Mouse (Mus musculus) kidney, embryonic 16.5 days (tissue): ENCODE measurements around the gene St5. TPM values are rescaled to one million over a fixed set of nuclear protein-coding genes. Genes with fewer than 3 reads are reported as not detected.

Experiments used
- ATAC-seq: fragments of 200-750 bp; cut with Nextera tagmentation; 2 replicates; pipeline ENCODE4 v1.8.0; 2017; ENCODE audit warnings: moderate TSS enrichment; ENCODE audit not compliant: low FRiP score, low TSS enrichment
- H3K27ac ChIP-seq: fragments of 300-500 bp; sonication (generic); 2 replicates; pipeline ENCODE4 v1.5.1; 2014; ENCODE audit warnings: low read length
- H3K27me3 ChIP-seq: fragments of 300-500 bp; sonication (generic); 2 replicates; pipeline ENCODE4 v1.6.1; 2014; ENCODE audit warnings: low read length, control low read depth, mixed read lengths; ENCODE audit not compliant: insufficient read depth
- H3K36me3 ChIP-seq: fragments of 300-500 bp; sonication (generic); 2 replicates; pipeline ENCODE4 v1.6.1; 2014; ENCODE audit warnings: low read length, control low read depth, mixed read lengths; ENCODE audit not compliant: insufficient read depth
- H3K4me1 ChIP-seq: fragments of 300-500 bp; sonication (generic); 2 replicates; pipeline ENCODE4 v1.6.1; 2014; ENCODE audit warnings: low read length, control low read depth, mixed read lengths; ENCODE audit not compliant: insufficient read depth
- H3K4me2 ChIP-seq: fragments of 300-500 bp; sonication (generic); replicated peaks from 2 replicates; pipeline ENCODE4 v1.6.1; 2014; ENCODE audit warnings: low read depth, low read length
- H3K4me3 ChIP-seq: fragments of 300-500 bp; sonication (generic); 2 replicates; pipeline ENCODE4 v1.5.1; 2014; ENCODE audit warnings: mild to moderate bottlenecking, low read length
- H3K9ac ChIP-seq: fragments of 300-500 bp; sonication (generic); replicated peaks from 2 replicates; pipeline ENCODE4 v1.6.1; 2014; ENCODE audit warnings: low read length
- H3K9me3 ChIP-seq: fragments of 300-500 bp; sonication (generic); 2 replicates; pipeline ENCODE4 v1.6.1; 2016; ENCODE audit warnings: low read length, control low read depth
- WGBS: fragments of 180-500 bp; shearing (Covaris S2); extraction: QIAGEN DNeasy Blood & Tissue Kit; methylation state at CpG from one replicate; pipeline ENCODE4 v1.1.7; 2014; 5-methylcytosine and 5-hydroxymethylcytosine counted together
- polyA plus RNA-seq: library from polyadenylated mRNA; unstranded; fragments of >200 nt; fragmentation: Nextera tagmentation; extraction: Ambion mirVana; gene quantifications from 2 replicates; pipeline ENCODE4 v1.2.1, GENCODE M21; 2015

Gene St5
- 38.0 and 42.1 TPM in 2 replicates for polyA plus RNA-seq

DNA sequence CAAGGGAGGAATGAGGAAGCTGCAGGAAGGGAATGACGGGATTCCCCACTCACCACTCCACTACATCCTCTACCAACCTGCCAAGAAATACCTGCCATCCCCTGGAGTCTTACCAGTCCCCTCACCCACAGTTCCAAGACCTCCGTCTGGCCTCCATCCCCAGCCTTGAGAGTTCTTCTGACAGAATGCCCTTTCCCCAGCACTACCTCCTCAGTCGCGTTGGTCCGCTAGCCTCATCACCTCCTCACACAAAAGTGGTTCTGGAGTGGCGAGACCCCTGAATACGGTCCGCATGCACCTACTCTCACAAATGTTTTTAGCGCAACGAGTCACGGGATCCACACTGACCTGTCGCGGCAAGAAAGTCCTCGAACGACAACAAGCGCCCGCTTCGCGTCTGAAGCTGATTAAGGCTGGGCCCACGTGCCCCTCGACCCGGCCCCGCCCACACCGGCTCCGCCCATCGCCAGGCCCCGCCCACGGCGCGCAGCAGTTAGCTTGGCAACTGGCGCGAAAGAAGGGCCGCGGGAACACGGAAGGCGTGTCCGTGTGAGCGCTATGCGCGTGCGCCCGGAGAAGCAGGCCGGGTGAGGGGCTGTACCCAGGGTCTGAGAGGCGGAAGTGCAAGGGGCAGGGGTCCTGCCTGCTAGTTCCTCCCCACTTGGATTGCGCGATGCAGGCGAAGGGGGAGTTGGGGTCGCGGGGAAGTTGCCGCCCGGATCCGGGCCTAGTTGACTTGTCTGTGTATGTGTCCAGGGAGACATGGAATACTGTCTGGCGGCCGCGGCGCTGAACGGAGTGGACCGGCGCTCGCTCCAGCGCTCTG is at the start of gene St5, which contains the start of gene Akip1:
TSS of gene St5 (minus strand) at position 416 of the 826 bp plus-strand sequence.
TSS of gene Akip1 (plus strand) at position 501 of the 826 bp plus-strand sequence.
- H3K9ac ChIP-seq, result peak within 1 kb of the TSS; percentile 74
- peaks cover 13% of the 10 kb centered on the region for H3K4me1 ChIP-seq
- peak within 1 kb of the TSS; percentile 28 for H3K27ac ChIP-seq
- ATAC-seq, result peak; percentile 98
- under 1% methylated on average over 61 of the region's 61 CpGs for WGBS
- peak within 1 kb of the TSS; percentile 63 for H3K4me2 ChIP-seq
- no peaks in the 10 kb centered on the region for H3K27me3 ChIP-seq
- H3K9me3 ChIP-seq, result no peaks in the 10 kb centered on the region
- peak within 1 kb of the TSS; percentile 69 for H3K4me3 ChIP-seq
- H3K36me3 ChIP-seq, result no peaks in the 10 kb centered on the region; the same call in 1 of the 2 replicates

DNA sequence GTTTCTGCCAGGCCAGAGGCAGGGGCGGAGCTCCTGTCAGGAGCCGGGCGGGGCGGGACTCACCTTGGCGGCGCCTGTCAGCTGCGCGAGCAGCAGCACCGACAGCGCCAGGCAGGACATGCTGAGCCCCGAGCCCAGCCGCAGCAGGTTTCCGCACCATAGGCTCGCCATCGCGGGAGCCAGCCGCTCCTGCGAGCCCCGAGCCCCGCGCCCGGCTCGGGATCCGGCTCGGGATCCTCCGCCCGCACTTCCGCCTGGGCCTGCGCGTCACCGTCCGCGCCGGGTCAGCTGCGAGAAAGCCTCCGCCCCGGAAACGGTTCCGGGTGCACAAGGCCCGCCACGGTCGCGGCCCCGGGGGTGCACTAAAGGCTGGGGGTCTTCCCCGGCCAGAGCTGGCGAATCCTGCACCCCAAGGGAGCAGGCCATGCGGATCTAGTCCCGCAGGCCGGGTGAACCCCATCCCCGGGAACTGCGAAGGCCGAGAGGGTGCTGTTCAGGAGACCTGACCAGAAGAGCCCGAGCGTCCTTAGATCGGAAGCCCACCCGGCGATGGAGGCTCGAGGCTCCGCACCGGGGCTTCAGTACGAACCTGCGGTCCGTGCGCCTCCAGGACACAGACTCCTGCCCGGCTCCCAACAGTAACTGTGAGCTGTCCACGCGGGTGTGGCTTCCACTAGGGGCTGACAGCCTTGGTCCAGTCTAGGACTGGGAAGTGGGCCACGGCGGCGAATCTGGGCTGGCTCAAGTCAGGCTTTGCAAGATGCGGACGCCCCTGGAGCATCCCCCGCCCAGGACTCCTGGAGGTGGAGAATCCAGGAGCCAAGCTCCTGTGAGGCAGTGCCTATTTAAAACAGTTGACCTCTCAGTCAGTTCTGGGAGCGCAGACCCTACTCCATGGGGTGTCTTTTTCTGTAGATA is 48.9 kb upstream of the St5 start, which contains the start of gene Tmem9b:
TSS of gene Tmem9b (minus strand) at position 868 of the 918 bp plus-strand sequence.
- Histone ChIP-seq H3K4me2 (peak within 1 kb of the TSS; percentile 74), H3K36me3 (no peaks in the 10 kb centered on the region), H3K4me3 (peak within 1 kb of the TSS; percentile 77), H3K9ac (peak within 1 kb of the TSS; percentile 77), H3K27ac (peak within 1 kb of the TSS; percentile 76), H3K9me3 (no peaks in the 10 kb centered on the region), H3K4me1 (peaks cover 11% of the 10 kb centered on the region), H3K27me3 (no peaks in the 10 kb centered on the region)
- WGBS, result under 1% methylated on average over 74 of the region's 74 CpGs
- peak; percentile 88 for ATAC-seq

DNA sequence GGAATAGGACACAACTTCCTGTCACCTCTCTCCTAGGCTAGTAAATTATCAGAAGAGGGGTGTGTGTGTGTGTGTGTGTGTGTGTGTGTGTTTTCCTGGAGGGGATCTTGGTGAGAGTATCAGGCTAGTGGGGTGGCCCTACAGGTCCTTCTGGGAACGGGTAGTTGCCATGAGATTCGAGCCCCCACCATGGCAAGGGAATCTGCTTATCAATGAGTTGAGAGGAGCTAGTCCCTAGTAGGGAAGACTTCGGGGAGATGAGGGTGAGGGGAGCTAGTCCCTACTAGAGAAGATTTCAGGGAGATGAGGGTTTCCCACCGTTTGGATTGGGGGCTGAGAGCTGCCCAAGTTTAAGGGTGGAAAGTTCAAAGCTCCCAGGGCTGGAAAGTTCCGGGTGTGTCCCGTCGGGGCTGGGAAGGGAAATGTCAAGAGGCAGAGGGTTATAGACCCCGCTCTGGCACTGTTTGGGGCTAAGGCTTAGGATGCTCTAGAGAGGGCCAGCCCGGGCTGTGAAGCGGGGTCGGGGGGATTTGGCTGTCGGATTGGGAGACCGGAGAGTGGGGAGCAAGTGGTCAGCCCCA is 48.1 kb upstream of the St5 start:
- Histone ChIP-seq H3K4me3 (peak overlapping the region; percentile 77), H3K4me2 (peak overlapping the region; percentile 74), H3K27me3 (no peaks in the 10 kb centered on the region), H3K4me1 (peaks cover 11% of the 10 kb centered on the region), H3K36me3 (no peaks in the 10 kb centered on the region), H3K9me3 (no peaks in the 10 kb centered on the region), H3K9ac (peak overlapping the region; percentile 77), H3K27ac (peak overlapping the region; percentile 76)
- 3% methylated on average over 13 of the region's 13 CpGs for WGBS
- ATAC-seq, result peak; percentile 5; the same call in 1 of the 2 replicates

DNA sequence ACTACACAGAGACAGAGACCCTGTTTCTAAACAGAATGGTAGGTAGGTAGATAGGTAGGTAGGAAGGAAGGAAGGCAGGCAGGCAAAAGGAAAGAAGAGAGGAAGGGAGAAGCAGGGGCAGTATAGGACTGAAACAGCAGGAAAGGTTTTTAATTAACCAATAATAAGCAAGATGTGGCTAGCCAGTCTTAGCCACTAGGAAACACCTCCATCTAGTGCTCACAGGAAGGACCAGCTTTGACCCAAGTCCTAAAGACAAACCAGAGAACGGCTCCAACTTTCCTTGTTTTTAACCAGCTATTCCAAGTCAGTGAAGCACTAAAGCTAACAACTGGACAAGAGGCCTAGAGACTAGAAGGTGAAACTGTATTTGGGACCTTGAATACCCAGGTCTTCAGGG is 44.3 kb upstream of the St5 start:
- no peaks in the 10 kb centered on the region for H3K27me3 ChIP-seq
- H3K4me3 ChIP-seq, result no peak overlapping the region
- WGBS, result 56% methylated on average over 1 of the region's 1 CpGs
- no peaks in the 10 kb centered on the region for H3K9me3 ChIP-seq
- no peak for ATAC-seq
- H3K36me3 ChIP-seq, result peaks cover 22% of the 10 kb centered on the region
- H3K4me2 ChIP-seq, result no peak overlapping the region
- no peak overlapping the region for H3K27ac ChIP-seq
- H3K4me1 ChIP-seq, result peaks cover 5% of the 10 kb centered on the region
- H3K9ac ChIP-seq, result no peak overlapping the region

DNA sequence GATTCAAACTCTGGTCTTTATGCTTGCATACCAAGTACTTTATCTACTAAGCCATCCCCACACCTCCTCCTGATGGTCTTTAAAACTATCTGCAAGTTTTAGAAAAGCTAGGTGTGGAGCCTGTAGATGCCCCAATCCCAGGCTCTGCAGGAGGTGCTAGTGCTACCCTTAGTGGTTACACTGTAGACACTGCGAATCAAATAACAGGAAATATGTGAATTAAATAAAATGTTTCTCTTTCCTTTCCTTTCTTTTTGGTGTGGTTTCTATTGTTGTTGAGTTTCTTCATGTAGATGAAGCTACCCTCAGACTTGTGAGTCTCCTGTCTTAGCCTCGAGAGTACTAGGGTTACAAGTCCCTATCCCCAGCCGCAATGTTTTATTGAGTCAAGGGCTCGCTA is 38.3 kb upstream of the St5 start:
- Histone ChIP-seq H3K27ac (no peak overlapping the region), H3K4me2 (no peak overlapping the region), H3K9me3 (no peaks in the 10 kb centered on the region), H3K9ac (no peak overlapping the region), H3K36me3 (peaks cover 22% of the 10 kb centered on the region), H3K27me3 (no peaks in the 10 kb centered on the region), H3K4me3 (no peak overlapping the region), H3K4me1 (no peaks in the 10 kb centered on the region)
- 86% methylated on average over 4 of the region's 4 CpGs for WGBS
- ATAC-seq, result no peak

DNA sequence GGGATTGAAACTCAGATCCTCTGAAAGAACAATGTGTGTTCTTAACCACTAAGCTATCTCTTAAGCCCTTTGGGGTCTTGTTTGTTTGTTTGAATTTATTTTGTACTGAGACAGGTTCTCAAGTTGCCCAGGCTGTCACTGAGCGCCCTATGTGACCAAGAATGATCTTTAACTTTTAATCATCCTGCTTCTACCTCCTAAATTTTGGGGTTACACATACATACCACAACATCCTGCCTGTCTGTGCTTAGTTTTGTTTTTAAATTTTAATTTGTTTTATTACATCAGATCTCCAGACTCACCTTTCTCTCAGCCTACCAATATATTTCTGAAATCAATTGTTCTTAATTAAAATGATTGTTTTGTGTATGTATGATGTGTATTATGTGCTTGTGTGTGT is 37.7 kb upstream of the St5 start:
- H3K9ac ChIP-seq, result no peak overlapping the region
- H3K4me2 ChIP-seq, result no peak overlapping the region
- no peak for ATAC-seq
- 96% methylated on average over 1 of the region's 1 CpGs for WGBS
- H3K9me3 ChIP-seq, result no peaks in the 10 kb centered on the region
- H3K36me3 ChIP-seq, result peaks cover 25% of the 10 kb centered on the region
- no peaks in the 10 kb centered on the region for H3K27me3 ChIP-seq
- H3K4me3 ChIP-seq, result no peak overlapping the region
- no peaks in the 10 kb centered on the region for H3K4me1 ChIP-seq
- no peak overlapping the region for H3K27ac ChIP-seq

DNA sequence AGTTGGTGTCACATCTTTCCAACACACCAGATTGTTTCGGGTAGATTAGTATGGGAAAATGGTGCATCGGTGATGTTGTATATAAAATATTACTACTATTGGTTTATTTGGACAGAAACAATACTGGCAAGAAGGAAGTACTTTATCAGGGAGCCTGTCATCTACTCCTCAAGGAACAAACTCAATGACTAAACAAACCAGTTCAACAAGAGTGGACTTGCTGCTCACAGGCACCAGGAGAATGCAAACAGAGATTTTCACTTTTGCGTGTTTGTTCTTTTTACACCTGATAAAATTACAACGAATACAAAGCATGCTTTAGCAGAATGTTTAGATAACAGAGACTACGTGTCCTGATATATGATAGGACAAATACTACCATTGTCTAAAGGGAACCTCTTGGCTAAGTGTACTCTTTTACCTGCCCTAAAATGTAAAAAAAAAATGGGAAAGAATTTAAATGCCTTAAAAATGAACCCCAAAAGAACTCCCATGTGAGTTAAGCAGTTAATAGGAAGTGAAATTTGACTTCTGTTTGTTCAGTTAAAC is 36.5 kb upstream of the St5 start:
- no peaks in the 10 kb centered on the region for H3K9me3 ChIP-seq
- H3K4me1 ChIP-seq, result no peaks in the 10 kb centered on the region
- no peak for ATAC-seq
- no peak overlapping the region for H3K9ac ChIP-seq
- WGBS, result 61% methylated on average over 5 of the region's 5 CpGs
- no peaks in the 10 kb centered on the region for H3K27me3 ChIP-seq
- peaks cover 24% of the 10 kb centered on the region; the same call in 1 of the 2 replicates for H3K36me3 ChIP-seq
- H3K27ac ChIP-seq, result no peak overlapping the region
- H3K4me2 ChIP-seq, result no peak overlapping the region
- no peak overlapping the region for H3K4me3 ChIP-seq

DNA sequence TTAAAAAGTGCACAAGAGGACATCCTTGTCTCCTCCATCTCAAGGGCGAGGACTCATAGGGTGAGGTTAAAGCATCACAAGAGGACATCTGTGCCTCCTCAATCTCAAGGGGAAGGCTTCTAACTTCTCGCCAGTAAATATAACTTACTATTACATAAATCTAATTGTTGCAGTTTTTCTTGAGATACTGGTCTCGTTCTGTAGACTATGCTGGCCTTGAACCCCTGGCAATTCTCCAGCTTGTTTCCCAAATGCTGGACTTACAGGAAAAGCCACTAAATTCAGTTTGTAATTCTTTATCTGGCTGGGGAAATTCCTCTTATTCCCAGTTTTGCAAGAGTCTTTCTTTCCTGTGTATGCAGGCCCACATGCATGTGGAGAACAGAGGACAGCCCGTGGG is 31.4 kb upstream of the St5 start:
- WGBS, result 62% methylated on average over 4 of the region's 4 CpGs
- Histone ChIP-seq H3K36me3 (peaks cover 10% of the 10 kb centered on the region; the same call in 1 of the 2 replicates), H3K27ac (peak overlapping the region; percentile 16; the same call in 1 of the 2 replicates), H3K27me3 (no peaks in the 10 kb centered on the region), H3K4me3 (no peak overlapping the region), H3K4me2 (no peak overlapping the region), H3K9ac (no peak overlapping the region), H3K9me3 (no peaks in the 10 kb centered on the region), H3K4me1 (0 out of 2 replicates have a peak, but pooled peaks cover 3% of the 10 kb centered on the region)
- ATAC-seq, result no peak

DNA sequence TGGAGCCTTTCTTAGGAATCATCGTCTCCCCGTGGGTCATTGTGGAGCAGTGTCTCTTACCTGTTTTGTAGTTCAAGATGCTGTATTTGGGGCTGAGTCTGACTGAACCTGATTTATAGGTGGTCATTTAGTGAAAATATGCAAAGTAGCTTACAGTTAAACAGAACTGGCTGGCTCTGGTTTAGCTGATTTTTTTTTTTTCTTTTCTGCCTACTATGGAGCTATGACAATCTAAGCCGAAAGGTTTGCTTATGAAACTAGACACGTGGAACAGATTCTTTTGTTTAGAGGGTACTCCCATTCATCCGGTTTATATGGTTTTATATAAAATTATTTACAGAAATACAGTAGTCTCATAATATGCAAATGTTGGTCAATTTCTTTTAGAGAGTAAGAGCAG is 28.2 kb upstream of the St5 start, which contains the start of gene Ascl3:
TSS of gene Ascl3 (minus strand) at position 101 of the 400 bp plus-strand sequence.
- Histone ChIP-seq H3K27me3 (no peaks in the 10 kb centered on the region), H3K27ac (no peak within 1 kb of the TSS)
- 91% methylated on average over 5 of the region's 5 CpGs for WGBS

More for the DNA sequence above, 28.2 kb upstream of the St5 start, which contains the start of gene Ascl3:
- Histone ChIP-seq H3K9me3 (no peaks in the 10 kb centered on the region), H3K9ac (no peak within 1 kb of the TSS), H3K4me2 (no peak within 1 kb of the TSS), H3K4me1 (peaks cover 12% of the 10 kb centered on the region), H3K4me3 (no peak within 1 kb of the TSS), H3K36me3 (peaks cover 9% of the 10 kb centered on the region; the same call in 1 of the 2 replicates)
- no peak for ATAC-seq
